Mouse (Mus musculus) thymus, postnatal 0 days (tissue): ENCODE data around the gene Fam189a1. TPM values are rescaled to one million over a fixed set of nuclear protein-coding genes. Genes with fewer than 3 reads are reported as not detected.

ENCODE experiments used
- DNase-seq: peaks from one replicate; pipeline ENCODE4 v3.0.0-alpha.2; 2015; ENCODE audit warnings: low spot score
- polyA plus RNA-seq: library from polyadenylated mRNA; unstranded; fragments of >200 nt; fragmentation: Nextera tagmentation; extraction: Ambion mirVana; gene quantifications from 2 replicates; pipeline ENCODE4 v1.2.1, GENCODE M21; 2015

The Fam189a1 gene
- polyA plus RNA-seq, 1 experiment from 2014 or later: 0.12 TPM

DNA sequence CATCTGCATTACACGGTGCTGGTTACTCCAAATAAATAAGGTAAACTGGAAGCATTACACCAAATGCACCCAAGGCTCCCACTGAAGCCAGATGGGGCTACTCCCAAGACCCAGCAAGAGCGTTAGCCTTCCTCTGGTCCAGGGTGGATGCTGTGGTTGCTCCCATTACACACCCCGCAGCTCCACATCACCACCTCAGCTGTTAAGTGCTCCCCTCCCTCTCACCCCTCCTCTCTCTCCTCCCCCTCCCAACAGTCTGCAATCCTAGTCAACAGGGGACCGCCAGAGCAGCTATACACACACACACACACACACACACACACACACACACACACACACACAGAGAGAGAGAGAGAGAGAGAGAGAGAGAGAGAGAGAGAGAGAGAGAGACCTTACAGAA lies 109.7 kb downstream of the Fam189a1 start:
- DNase-seq: no peak

DNA sequence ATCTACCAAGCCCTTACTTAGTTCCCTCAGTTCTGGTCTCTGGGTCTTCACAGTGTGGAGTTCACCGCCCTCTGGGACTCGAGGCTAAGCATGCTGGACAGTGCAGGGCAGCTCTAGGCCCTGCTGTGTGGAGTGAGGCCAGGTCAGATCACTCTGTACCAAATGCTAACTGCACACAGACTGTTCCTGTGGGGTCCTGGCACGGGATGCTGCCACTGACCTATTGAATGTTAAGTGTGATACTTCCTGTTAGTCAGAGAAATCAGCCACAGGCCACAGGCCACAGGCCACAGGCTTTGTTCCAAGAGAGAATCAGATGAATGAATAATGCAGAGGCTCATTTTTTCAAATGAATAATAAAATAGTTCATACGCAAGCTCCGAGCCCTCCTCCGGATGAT lies 112.1 kb downstream of the Fam189a1 start:
- DNase-seq: no peak

DNA sequence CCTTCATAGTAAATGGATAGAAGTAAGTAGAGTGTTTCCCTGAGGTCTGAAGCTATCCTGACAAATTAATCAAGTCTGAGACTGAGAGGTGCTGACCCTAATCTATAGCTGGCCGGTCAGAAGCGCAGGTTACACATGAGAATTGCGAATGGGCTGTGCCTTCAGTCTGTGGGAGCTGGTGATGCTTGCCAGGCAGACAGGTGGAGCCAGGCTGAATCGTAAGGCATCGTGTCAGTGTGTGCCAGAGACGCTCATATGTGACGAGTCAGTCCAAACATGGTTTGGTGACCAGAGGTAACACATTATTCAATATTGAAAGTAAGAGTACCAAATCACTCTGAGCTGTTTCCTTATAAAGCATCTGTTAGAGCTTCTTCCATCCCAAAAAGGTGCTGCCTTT lies 115.3 kb downstream of the Fam189a1 start:
- no peak for DNase-seq

DNA sequence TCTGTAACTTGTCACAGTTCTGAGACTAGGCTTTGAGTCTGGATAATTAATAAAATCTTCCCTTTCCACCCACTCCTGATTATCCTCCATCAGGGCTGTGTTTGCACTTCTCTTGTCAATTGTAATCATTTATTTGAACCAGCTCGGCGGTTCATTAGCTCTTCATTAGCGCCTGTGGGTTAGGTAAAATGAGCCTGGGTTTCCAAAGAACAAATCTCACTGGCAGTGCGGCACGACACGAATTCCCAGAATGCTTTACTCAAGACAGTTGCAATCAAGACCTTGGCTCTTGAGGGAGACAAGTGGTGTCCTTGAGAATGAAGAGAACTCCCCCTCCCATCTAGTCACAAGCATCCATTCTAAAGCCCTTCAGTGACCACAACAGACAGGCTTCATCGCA lies 124.6 kb downstream of the Fam189a1 start:
- no peak for DNase-seq

DNA sequence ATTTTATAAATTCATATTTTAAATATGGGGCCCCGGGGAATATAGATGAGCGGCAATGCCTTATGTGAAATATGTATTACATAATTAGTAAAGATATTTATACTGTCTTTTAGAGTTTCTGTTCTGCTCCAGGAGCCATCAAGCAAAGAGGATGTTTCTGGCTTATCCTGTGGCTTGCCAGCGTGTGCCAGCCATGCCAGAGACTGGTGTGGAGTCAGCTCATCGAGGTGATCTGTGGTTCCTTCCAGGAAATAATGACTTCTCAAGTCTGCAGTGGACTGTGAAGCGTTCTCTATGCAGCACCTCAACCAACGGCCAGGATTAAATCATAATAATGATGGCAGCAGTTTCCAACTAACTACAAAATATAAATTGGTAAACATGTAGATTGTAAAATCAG lies 125.2 kb downstream of the Fam189a1 start:
- DNase-seq: no peak

DNA sequence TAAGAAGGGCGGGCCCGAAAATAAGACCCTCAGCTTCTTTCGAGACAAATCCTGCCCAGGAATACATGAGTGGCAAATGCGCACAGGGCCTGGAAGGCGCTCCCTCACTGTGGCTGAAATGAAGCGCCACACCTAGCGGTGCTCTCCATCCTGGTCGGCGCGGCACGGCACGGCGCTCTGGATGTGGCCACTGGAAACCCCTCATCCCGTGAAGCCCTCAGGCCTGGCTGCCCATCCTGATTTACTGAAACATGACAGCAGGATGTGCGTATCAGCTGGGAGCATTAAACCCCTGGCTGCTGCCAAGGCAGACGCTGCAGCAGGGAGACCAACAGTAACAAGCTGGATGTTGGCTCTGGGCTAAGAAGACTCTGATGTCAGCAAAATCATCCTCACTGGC lies 126.4 kb downstream of the Fam189a1 start:
- DNase-seq: no peak

DNA sequence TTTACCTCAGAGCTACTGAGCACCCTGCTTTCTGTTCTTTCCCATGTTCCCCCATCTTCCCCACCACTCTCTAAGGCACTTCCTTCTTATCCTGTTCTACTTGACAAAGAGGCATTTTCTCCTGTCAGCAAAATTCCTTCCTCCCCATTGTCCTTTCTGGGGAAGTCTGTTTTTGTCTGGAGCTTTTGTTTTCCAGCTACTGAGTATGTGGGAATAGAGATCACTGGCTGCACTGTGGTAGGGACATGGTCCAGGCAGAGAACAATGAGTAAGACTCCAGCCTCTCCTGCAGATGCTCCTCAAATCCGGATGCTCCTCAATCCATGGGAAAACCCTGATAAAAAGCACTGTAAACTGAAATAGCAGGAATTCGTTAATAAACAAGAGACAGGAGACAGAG lies 135.1 kb downstream of the Fam189a1 start:
- DNase-seq: no peak

DNA sequence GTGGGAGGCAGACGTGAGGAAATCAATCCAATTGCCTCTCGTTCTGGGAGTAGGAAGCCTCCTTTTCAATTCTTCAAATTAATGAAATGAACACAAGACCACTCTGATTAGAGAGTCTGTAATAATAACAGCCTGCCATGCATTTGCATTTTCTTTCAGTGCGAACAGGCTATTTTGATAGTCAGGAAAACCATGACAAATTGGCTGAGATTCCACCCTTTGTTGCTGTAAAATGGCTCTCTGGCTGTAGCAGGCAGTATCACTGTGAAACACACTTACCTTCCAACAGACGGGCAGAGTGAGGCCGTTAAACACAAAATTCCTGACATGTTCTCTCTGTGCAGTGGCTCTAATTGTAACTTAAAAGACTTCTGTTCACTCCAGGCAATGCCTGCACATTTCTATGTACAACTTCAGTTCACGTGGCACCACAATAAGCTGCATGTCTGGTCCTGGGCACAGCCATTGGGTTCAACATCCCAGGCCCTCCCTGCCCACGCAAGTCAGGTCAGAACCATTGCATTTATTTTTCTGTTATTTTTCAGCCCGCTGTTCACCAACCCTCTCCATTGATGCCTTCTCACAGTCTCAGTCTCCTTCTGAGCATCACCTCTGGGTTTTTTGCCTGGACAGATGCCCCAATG lies 138.2 kb downstream of the Fam189a1 start:
- no peak for DNase-seq

DNA sequence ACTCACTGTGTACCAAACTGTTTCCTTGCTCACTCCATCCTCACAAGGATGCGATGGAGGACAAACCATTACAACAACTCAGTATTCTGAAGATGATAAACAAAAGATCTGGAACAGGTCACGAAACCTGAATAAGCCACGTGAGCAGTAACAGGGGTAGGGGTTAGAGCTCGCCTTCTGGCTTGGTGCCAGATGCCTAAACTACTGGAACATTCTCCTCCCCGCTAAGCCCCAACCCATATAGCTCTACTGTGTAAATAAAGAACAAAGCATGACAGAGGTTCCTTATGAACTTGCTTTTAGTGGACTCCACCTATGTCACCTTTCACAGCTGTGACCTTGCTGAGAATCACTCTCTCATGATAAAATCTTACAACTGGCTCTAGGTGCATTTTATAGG lies 139.0 kb downstream of the Fam189a1 start:
- no peak for DNase-seq

DNA sequence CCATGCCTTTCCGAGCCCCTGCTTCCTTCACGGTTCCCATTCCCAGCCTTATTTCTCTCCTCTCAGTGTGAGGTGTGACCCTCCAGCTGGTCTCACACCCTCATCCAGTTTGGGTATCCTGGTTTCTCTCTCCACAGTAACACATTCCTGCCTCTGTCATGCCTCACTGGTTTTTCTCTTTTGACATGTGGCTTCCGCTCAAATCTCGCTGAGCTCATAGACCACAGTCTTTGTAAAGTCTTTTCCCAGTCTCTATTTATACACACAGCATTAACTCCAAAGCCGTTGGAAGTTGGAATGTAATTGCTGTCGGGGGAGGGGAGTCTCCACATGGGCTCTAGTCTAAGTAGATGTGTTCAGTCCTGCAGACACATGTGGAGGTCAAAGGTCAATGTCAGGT lies 145.2 kb downstream of the Fam189a1 start:
- no peak for DNase-seq

DNA sequence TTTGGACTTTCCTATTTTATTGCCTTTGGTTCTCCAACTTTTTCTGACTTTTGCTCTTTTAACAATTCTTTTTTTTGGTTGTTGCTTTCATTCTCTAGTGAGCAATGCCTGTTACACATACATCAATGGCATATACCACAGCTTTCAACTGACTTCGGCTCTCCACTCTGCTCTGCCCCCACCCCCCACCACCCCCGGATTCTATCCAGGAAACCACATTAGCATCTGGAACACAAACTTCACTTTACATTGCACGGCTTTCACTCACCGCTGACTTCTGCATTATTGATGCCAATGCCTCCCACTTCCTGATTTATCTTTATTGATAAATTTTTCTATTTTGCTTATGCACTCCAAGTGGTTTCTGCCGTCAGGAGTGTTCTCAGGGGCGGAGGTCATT lies 146.1 kb downstream of the Fam189a1 start:
- peak; percentile 11 for DNase-seq

DNA sequence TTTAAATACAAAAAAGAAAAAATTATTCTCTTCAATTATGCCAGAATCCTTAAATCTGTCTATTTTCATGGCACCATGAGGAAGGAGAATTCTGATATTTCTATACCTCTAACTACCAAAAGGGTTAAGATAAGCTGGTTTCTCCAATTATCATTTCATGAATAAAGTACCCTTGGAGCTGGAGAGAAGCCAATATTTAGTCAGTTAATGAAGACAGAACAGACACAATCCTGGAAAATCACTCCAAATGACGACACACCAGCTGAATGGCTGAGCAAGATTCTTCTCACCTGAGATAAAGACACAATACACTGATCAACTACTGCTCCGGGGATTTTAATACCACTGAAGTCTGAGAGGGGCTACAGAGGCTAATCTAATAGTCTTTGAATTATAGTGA lies 150.6 kb downstream of the Fam189a1 start:
- no peak for DNase-seq

DNA sequence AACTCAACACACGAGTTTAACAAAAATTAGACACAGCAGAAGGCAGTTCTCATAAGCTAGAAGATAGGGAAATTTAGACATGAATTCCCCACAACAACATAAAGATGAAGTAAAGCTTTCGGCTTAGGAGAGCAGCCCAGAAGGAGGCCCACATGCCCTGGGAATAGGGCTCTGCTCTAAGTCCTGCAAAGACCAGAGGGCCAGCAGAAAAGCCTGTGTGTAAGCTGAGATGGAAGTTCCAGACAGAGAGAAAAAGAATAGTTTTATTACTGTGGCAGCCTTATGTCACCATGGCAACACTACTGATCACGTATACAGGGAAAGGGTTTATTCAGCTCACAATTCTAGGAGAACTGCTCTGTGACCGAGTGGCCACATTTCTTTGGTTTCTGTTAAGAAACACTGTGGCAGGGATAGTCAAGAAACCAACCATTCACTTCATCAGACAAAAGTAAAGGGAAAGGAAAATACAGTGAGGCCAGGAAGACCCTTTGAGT lies 156.6 kb downstream of the Fam189a1 start:
- DNase-seq: no peak

DNA sequence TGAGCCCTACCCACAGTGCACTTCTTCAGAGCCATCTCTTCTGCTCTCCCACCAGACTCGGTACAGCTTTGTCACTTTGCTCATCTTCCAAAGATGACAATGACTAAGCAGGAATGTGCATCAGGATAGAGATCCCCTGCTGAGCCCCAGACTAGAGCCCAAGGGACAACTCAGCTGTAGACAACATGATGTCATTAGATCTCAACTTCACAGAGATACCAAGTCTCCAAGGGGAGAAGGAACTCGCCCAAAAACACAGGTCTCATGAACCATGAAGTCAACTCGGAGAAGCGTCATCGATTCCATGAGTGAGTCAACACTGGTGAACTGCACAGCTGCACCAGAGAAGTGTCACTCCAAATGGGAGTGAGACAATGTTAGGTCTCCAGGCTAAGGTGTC lies 158.6 kb downstream of the Fam189a1 start:
- DNase-seq: no peak

DNA sequence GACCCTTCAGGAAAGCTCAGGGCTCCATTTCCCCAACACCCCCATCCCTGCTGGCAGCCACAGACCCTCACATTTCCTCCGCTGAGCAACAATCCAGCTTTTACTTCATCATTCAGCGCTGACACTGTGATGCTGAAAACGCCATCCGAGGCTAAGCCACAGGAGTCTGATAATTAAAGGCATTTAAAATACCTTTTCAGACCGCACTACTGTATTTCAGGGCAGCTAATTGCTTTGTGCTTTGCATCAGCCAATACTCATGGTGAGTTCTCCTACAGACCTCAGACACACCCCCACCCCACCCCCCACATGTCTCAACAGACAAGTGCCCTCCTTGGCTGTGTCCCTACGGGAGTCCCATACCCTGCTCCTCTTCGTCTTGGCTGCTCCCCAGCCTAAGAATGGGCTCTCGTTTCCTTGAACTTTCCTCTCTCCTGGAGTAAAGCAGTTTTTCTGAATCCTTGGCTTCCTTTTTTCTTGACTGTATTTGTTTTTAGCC lies 160.4 kb downstream of the Fam189a1 start:
- no peak for DNase-seq

DNA sequence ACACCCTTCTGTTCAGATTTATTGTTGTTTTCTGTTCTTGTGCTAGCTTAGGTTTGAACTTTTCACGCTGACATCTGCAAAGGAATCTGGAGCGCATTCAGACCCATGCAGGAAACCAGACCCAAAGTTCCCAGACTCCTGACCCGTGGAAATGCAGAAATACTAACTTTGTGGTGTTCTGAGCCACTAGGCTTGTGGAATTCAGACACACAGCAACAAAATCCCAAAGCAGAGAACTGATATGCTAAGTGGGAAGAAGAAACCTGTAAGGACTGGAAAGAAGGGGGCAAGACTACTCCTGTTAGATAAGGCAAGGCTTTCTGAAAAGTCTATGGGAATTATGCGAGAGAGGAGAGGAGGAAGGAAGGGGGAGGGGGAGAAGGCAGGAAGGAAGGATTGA lies 167.0 kb downstream of the Fam189a1 start:
- DNase-seq: no peak

DNA sequence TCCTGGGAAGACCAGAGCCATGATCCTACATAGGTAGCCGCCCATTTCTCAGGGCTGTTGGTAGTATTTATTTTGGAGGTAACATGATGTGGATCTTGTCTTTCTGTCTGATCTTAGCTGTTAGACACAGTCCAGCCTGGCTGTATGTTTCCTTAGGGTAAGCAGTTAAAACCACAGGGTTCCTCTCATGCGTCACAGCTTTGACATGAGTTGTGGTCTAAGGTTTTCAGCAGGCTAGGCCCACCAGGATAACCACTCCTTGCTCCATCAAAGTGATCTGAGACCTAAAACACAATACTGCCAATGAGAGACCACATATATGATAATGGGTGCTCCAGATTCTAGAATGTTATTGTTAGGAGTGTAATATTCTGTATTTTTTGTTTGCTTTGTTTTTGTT lies 168.4 kb downstream of the Fam189a1 start:
- DNase-seq: peak; percentile 8

DNA sequence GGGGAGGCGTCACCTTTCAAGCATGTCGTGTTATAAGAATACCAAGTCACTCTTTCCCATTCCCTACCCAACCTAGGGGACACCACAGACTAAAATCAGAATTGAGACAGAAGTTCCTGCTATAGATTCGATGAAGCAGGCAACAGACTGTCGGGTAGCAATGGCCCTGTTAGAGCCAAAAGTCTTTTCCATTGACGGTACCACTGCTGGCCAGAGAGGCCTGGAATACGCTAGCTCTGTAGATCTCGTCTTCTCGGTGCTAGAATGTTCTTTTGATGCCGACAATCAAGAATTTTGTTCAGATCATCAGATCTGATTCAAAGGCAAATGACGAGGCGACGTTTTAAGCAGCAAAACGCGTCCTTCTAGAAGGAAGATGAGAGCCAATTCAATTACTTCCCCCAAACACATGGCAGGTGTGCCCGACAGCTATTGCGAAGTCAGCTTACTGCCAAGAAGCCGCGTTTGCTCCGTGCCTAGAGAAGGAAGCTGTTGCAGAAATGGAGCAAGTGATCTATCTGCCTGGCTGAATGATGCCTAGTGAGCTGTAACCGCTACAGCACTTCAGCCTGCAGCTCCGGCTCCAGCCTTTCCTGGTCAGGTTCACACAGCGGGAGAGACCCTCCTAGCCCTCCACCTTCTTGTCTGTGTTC lies 171.8 kb downstream of the Fam189a1 start:
- DNase-seq: no peak

DNA sequence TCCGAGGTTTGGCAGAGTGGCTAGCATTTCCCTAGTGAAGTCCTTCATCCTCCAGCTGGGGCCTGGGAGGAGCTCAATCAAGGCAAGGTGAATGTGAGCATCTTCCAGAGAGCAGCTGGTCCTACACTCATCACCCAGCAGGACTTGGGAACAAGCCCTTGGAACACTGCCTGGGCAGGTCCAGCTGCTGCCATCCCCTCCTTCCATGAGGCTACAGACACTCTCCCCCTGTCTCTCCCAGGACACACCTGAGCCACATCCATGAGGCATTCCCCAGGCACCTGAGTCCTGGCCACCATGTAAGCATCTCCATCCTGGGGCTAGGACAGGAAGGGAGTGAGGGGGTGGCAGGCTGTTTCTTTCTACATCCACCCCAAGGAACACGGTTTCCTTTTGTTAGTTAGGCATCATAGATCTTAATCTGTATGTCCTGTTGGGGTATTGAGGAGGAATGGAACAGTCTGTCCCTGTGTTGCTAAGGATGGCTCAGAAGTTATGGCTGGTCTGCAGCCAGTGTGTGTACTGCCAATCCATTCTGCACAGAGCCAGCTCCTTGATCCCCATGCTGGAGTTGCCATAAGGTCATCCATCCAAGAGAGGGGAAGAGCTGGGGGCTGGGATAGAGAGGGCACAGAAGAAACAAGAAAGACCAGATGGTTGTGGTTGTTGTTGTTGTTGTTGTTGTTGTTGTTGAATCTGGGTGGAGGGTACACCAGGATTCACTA lies 174.7 kb downstream of the Fam189a1 start:
- no peak for DNase-seq

DNA sequence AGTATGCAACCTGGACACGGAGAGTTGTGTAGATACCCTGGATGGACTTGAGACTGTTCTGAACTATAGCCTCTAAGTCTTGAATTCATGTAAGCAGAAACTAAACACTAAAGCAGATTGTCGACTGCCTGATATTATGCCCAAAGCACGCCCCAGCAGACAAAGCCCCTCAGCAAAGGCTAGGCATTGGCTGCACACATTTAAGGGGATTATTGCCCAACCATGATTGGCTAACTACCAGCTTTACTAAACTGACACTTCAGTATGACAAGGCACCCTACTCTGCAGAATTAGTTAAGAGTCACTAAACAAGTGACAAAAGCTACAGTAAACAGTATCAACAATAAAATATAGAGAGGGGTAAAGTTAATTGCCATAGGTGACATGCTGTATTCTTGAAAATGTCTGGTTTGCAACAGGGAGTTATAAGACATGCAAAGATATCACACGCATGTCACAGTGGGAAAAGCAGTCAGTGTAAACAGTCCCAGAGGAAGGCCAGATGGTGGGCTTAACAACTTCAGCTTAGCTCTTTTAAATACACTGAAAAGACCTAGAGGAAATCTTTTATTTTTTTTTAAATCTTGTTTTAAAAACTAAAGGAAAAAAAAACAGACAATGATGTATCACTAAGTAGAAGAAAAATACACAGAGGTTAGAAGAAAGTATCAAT lies 182.6 kb downstream of the Fam189a1 start:
- DNase-seq: no peak

DNA sequence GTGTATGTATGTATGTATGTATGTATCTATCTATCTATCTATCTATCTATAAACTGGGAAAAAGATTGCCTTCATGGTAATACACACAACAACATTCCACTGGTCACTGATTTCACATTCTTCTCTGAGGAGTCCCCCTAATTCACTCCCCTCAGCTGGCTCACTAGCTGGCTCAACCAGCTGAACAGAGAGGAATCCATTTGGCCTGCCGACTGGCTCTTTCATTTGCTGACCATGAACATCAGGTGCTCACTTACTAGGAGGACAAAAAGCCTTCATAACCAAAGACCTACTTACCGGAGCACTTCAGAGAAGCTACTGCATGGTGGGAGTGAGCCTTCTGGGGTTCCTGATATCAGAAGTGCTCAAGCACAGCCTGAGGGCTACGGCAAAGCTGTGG lies 194.2 kb downstream of the Fam189a1 start:
- DNase-seq: no peak

DNA sequence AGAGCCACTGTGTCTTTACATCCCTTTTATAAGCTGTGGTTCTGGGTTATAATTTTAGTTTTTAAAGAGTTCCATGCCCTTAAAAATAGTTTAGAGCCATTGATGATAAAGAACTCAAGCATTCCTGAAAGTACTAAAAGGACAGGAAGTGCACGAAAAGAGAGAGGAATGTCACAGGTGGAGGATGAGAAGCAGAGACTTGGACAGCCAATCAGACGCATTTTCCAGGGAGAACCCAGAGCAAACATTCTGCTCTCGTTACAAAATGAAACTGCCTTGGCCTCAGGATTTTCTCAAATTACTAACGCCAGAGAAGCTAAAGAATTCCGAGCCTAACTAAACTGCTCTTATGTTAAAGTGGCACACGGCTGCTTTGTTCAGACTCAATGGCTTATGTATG lies 197.3 kb downstream of the Fam189a1 start:
- no peak for DNase-seq
